Mouse (Mus musculus) layer of hippocampus, postnatal 36 days (tissue): ENCODE results near the gene Slc16a6. TPM values are rescaled to one million over a fixed set of nuclear protein-coding genes. Genes with fewer than 3 reads are reported as not detected.
"Not testable (repeated sequence)": the region's sequence is repeated elsewhere in the genome, so short reads cannot be mapped to it uniquely, and the experiment has no call there.

Source experiments
- DNase-seq, 2 experiments: peaks; one replicate each; pipeline ENCODE4 v3.0.0; 2022
- total RNA-seq, 2 experiments: library from RNA; stranded (reverse); gene quantifications; 2 replicates each; pipeline ENCODE4 v1.2.3; 2021

Slc16a6 gene
- 1 to 10 TPM; 5.2 to 6.2 TPM for total RNA-seq

DNA sequence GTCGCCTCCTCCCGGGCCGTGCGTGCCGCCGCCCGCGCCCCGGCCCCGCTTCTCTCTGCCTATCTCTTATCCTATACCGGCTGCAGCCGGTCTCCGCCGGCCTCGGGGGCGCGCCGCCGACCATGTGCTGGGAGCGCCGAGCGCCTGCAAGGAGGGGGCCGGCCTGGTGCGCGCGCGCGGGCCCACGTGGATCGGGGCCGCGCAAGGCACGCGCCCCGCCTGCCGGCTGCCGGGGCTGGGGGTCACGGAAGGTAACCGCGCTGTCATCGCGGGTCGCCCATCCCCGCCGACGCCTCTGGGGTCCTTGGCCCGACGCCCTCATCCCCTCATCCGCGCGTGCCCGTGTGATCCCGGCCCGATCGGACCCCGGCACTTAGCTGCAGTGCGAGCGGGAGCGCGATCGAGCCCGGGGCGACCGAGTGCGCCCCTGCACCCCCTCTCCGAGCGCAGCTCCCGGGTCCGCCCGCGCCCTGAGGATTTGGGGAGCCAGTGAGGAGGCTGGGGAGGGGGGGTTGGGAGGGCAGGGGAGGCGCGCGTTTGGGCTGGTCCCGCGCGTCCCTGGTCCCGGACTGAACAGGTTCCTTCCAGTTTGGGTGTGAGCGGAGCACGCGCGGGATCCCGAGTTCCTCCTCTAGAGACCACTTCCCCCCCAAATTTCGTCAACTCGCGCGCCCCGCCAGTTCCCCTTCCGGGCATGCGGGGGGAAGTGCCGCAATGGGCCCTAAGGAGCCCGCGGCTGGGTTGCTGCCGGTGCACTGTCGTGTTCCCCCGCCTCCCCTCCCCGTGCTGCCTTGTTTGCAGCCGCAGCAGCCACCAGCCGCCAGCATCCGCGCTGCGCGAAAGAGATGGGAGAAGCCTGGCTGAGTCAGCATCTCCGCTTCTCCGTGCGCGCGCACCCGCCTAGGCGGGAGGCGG, at the start of gene Slc16a6, which contains the start of gene Arsg:
Gene Slc16a6, minus strand, starts transcription at position 428 of the 915 bp plus-strand sequence.
Gene Arsg, plus strand, starts transcription at position 204 of the 915 bp plus-strand sequence.
- DNase-seq: peak; percentile 81 to 84

DNA sequence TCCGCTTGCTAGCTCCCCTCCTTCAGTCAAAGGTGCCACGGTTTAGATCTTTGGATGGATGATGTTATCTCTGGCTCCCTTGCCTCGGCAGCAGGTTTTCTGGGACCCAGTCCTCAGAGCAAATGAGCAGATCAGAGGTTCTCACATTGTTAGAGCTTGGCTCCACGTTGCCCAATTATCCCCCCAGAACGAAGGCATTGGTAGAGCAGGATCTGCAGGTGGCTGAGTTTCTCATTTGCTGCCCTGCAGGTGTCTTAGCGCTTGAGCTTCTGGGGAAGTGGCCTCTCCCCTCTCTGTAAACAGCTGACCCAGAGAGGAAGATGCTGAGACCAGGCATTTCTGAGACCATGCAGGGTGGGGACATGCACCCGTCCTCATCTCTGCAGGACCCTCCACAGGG, 47.6 kb upstream of the Slc16a6 start:
- no peak for DNase-seq

DNA sequence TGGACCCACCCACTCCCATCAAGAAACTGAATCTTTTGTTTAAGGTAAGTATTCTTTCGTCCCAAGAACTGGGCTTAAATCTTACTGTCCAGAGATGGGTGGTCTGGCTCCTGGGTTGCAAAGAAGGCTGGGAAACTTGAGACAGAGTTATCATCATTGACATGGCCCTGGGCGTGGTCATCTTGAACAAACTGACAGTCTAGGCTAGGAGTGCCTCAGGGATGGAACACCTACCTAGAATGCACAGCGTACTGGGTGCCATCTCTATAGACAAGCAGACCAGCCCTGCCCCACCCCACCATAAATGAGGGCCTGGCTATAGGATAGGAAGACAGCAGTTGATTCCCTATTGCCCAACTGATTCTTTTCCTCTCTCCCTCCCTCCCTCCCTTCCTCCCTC, 44.4 kb upstream of the Slc16a6 start:
- DNase-seq: no peak

DNA sequence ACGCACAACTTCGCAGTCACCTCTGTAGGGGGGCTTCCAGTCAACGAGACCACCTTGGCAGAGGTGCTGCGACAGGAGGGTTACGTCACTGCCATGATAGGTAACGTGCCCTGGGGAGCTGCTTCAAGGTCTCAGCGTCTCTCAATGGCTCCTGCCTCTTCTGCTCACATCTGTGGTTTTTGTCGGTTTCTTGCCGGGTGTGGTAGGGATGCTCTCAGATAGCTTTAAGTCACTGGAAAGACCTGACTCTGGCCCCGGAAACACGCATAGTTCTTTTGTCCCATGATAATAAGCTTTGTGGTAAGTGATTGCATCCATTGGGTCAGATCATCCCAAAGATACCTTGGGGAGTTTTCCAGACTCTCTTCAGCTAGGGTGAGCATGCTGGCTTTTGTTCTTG, 43.9 kb upstream of the Slc16a6 start:
- no peak for DNase-seq

DNA sequence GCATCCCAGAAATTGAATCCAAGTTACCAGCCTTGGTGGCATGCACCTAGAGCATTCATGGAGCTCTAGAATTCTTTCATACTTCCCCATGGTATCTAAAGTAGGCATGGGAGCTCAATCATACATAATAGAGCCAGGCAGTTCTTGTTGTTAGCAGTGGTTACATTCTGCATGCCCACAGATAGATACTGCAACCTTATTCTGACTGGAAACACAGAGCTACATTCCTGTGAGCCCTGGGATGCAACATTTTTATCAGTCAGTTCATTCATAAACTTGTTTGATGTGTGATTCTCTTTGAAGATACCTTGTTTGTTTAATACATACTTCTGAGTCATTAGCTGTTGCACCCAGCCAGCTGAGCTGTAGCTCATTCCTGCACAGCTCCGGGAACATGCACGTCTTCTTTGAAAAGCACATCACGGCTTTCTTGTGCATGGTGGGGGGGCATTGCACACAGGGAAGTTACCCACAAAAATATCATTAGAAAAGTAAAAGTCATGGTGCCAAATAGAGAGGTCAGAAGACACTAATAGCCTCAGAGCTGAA, 40.7 kb upstream of the Slc16a6 start:
- no peak for DNase-seq

DNA sequence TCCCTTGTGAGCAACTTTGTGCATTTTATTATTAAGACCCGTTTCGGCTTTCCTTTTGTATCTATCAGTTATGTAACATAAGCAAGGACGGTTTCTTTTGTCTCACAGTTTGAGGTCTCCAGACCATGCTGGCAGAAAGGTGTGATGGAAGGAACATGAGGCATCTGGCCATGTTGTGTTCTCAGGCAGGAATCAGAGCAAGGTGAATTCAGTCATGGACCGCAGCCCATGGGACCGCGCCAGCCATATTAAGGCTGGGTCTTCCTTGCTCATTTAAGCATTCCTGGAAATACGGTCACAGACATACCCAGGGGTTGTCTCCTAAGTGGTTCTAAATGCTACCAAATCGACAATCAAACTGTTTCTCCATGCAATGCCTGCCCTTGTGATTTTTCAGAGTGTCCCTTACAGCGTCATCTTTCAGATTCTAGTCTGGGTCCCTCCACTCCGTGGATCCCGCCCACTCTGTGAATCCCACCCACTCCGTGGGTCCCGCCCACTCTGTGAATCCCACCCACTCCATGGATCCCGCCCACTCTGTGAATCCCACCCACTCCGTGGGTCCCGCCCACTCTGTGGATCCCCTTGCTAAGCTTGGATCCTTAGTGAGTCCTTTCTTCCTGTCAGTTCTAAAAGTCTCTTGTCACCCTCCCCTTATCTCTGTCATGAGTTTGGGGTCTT, 39.7 kb upstream of the Slc16a6 start:
- DNase-seq: no peak

DNA sequence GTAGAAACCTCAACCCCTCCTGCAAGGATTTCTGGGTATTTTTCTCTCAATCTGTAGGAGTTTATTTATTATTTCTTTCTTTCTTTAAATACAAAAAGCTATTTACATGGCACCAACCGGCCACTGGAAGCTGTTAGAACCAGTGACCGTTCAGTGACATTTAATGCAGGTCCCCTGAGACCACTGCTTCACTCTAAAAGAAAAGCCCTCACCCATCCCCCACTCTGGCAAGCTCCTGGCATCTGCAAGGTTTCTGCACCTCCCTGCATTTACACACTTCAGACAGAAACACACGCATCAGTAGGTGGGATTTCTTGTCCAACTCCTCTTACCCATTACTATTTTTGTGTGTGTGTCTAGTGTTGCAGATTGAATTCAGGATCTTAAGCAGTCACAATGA, 33.7 kb upstream of the Slc16a6 start:
- no peak for DNase-seq

DNA sequence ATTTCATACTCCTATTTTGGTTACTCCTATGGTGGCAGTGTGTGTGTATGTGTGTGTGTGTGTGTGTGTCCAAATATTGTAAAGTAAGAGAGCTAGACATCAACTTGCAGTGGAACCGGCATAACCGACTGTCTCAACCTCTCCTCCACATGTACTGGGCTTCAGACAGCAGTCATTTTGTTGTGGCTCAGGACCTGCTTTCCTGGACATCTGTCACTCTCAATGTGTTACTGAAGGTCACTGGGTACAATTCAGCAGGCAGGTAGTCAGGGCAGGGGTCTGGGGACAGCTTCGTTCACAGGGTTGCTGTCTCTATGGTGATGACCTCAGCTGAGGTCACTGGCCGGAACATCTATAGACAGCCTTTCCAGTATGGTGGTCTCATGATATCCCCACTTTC, 32.4 kb upstream of the Slc16a6 start:
- DNase-seq: no peak

DNA sequence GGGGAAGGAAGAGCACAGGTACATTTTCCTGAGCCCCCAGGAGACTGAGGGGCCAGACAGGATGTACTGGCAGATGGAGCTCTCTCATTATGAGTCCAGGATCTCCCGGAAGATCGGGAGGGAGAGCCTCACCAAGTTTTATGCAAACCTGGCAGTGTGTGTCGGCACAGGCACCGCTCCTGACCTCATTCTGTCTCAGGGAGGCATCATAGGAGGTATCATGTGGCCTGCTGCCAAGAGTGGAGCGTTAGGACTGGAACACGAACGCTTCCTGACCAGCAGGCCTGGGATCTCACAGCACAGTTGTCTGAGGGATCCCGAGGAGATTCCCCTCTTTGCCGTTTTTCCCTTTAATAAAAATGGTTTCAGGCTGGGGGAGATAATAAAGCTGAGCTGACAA, 31.6 kb upstream of the Slc16a6 start:
- no peak for DNase-seq

DNA sequence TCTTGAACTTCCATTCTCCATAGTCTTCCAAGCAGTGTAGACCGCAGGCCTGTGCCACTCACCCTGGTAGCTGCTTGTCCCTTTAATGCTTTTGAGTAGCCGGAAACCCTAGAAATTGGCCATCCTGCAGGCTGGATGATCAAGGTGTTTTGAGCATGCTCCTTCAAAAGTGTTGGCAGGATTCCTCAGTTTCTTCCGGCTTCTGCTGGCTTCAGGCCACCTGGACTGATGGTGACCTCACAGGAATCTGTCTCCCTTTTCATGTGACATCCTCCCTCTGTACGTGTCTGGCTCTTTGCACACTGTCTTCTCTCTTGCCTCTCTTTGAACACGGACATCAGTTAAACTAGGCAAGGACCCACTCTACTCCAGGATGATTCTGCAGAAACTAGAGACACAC, 26.8 kb upstream of the Slc16a6 start:
- no peak for DNase-seq

DNA sequence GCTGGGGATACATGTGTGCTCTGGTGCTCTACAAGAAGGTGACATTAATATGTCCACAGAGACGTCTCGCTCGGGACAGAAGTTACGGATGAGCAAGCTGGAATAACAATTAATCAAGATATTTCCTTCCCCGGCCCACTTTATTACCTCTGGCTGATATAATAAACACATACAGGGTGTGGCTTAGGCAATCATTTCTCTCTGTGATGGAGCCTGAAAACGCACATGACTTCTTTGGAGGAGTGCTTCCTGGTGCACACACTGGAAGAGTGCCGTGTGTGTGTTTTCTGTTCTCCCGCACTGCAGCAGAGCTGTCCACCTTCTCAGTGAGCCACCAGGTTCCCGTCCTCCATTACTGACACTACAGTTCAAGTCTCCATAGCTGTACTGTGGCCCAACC, 24.6 kb upstream of the Slc16a6 start:
- DNase-seq: no peak

DNA sequence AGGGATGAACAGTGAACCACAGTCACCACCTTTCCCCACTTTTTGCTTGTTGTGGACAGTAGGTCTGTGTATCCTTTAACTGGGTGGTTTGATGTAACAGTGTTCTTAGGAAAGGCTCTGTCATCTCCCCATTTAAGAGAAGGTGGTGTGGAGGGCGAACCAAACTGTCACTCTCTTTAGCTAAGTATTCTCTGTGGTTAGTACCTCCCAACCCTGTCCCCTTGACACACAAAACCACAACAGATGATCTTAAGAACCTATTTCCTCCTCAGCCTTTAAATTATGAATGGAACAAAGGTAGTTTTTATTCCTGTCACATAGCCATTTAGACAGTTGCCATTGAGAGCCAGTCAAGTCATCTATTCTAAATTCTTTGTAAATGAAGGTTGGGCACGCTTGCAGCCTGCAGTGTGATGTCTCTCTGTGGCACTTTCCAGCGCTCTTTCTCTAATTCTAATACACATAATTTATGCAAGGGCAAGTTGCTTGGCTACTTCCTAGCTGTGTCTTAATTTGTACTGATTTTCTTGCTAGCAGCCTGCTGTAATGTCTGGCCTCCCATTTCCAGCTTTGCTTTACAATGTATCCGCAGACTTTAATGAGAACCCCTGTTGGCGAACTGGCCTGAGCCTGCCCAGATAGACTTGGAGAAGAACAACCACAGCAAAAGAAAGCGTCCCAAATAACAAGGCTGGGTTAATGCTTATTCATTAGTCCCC, 23.8 kb upstream of the Slc16a6 start:
- no peak for DNase-seq

DNA sequence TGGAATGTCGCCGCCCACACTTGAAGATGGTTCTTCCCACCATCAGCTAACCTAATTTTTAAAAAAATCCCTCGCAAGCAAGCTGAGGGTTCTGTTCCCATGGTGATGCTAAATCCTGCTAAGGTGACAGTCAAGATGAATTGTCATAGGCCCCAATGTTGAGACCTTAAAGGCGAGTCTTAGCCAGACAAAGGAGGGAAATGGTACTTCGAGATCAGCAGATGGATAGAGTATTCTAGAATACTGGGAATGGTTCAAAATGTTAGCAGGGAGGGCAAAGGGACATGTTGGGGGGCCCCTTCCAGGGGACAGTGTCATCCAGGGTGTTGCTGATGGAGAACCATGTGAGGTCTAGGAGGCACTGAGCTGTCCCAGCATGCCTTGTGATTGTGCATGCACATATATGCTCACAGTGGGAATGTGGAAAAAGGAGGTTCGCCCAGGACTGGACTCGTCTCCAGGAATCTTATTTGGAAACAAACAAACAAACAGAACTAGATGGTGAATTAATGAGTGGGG, 23.1 kb upstream of the Slc16a6 start:
- no peak for DNase-seq

DNA sequence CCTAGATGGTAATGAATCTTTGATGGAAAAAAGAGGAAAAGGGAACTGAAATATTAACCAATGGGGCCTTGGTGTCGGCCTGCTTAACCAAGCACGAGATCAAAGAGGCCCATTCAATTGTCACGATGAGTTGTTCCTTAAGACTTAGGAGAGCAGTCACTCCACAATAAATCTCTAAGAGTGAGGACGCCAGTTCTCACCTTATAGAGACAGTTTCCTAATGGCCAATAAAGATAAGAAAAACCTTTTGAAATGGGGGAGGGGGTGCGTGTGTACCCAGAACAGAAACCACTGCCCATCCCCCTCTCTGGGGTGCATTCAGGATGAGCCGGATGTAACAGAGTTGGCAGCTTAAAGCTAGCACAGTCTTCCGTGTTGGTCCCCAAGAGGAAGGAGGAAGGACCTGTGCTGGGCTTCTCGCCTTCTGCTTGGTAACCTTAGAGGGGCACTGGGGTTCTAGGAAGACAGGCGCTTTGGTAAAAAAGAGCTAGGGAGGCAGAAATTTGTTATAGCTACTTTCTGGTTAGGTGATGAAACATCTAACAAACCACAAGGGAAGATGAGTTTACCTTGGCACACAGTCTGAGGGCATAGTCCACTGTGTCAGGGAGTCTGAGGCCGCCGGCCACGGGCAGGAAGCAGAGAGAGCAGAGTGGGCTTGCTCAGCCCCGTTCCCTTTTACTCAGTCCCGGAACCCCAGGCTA, 22.5 kb upstream of the Slc16a6 start:
- DNase-seq: no peak

DNA sequence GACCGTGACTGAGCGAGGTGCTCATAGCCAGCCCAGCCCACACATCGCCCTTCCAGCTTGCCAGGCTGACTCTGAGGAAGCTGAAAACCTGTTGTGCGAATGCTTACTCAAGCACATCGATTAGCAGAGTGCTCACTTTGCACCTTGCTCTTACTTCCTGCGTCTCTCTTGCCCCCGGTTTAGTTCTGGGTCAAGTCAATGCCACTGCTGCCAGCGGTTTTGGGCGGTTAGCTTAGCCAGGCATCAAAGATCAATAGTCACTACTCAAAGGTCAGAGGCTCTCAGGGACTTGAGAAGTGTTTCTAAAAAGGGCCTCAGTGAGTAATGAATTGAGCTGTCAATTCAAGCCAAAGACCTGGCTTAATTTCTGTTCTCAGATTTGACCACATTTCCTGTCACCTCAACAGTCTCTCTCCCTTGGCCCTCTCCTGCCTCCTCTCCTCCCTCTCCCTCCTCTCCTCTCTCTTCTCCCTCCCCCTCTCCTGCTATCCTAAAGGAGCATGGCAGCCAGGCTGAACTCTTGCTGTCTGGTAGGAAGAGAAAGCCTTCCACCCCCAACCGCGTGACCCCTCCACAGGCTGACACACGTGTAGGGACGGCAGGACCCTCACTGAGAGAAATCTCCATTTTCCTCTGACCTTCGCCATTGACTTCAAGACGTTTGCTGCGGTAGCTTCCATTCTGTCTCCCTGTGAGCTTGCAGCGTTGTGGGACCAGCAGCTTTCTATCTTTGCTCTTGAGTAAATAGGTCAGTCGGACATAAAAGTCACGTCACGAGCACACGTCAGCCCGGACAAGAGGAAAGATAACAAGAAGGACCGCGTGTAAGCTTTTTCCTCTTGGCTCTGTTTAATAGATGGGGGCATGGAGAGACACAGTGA, 21.7 kb upstream of the Slc16a6 start:
- no peak for DNase-seq

DNA sequence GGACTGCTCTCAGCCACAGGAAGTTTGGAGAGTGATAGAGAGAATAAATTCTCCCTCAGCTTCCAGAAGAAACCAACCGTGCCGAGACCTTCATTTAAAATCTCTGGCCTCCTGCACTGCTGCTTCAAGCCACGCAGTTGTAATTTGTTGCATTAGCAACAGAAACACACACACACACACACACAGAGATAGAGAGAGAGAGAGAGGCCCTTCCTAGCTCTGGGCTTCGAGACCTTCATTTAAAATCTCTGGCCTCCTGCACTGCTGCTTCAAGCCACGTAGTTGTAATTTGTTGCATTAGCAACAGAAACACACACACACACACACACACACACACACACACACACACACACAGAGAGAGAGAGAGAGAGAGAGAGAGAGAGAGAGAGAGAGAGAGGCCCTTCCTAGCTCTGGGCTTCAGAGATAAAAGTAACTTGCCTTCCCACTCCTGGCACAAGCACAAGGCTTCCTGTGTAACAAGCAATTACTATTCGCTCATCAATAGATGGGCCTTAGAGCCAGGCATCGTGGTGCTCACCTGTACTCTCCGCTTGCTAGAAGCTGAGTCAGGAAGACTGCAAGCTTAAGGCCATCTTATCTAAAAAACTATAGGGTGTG, 19.6 kb upstream of the Slc16a6 start:
- not testable (repeated sequence) for DNase-seq

DNA sequence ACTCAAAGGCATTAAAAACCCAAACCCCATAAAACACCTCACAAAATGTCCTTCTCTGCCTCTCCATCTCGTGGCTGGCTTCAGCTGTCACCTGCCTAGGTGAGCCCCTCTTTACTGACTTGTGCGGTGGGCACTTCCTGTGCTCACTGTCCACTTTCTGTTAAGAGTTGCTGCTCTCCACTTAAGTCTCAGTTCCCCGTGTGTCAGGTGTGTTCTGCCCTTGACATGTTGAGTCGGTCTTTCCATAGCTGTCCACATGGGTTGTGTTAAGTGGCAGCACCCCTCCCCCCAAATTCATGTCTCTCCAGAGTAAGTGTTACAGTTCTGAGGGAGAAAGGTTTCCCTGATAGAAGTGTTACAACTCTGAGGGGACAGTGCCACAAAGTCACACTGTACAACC, 18.4 kb upstream of the Slc16a6 start:
- no peak for DNase-seq

DNA sequence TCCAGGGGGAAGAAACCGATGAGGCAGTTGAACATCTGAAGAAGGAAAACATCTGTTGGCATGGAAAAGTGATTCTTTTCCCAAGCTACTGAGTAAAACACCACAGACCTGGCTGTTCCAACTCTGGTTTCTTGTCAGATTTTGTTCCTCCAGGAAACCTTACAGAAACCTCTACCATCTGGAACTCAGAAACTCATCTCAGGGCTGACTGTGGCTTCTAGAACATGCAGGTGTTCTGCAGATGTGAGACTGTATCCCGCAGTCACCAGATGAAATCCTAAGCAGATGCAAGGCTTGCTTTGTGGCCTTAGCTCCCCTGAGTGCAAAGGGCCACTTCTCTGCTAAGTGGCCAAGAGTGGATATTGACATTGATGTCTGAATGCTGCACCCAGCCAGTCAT, 16.4 kb upstream of the Slc16a6 start:
- no peak for DNase-seq

DNA sequence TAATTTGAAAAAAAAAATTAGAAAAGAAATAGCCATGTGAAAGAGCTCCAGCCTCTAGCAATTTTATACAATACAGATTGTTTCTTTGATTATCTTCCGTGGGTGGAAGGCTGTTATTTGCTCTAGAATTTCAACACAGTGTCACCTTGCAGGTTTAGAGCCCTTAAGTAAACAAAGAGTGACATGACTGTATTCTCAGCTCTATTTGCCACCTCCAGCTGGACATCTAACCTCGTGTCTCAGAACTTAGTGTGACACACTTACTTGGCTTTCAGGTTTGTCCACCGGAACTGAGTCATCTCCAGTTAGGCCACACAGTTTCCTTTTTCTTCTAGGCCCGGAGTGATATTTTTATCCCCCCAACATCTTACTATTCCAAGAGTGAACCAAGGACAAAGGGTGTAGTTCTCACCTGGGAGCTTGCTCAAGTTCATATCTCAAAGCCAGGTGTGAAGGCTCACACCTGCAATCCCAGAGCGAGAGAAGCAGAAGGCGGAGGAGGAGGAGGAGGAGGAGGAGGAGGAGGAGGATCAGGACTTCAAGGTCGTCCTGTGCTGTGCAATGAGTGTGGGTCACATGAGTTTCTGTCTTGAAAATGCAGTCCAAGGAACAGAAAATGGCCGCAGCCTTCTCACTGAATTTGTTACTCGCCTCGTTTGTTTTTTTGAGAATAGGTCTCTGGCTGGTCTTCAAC, 14.7 kb upstream of the Slc16a6 start:
- DNase-seq: no peak

DNA sequence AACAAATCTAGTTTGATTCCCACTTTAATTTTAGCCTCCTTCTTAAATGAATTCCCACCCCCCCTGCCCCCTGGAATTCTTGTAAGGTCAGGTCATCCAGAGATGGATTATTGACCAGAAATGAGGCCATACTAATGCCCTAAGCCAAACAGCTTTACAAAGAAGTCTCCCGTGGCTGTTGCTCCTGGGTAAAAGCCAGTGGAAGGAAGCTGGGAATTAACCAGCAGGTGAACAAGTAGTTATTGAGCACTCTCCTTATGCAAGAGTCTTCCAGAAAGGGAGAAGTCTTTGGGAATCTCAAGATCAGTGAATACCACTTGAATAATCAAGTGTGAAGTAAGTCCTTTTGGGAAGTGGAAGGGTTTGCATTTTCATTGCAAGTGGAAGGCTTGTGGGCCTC, 13.7 kb upstream of the Slc16a6 start:
- no peak for DNase-seq
